Mouse (Mus musculus): ENCODE measurements at regions not wholly inside any gene's neighbourhood (a gene's known extent, or its start where the extent isn't known, plus 50 kb on each side); places are given as distances from the start of the nearest gene placed in this dataset.

DNA sequence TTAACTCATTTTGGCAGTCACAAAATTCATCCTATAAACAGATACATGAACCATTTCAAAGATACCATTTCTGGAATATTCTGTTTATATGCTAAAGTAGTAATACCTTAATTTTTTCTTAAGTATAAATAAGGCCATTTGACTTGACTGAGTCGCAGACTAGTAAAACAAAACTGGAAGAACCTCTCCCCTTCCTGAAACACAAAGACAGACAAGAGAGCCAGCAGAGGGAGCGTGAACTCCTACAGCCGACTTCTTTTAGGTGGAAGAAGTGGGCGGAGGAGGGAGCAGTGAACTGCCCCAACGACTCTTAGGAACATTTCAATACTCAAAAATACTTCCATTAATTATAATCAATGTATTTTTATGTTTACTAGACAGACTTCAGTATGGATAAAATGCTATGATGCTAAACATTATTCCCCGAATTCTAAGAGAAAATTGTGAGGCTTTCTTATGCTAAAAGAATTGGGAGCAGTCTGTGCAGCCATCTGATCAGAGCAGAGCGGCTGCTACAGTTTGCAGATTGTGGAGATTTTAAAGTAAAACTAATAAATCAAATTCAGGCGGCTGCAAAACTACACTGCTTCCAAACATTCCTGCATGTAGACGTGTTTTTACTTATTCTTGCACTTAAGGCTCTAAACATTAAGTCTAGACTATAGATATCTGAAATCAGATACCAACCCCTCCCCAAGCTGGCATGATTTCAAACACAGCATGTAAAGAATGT lies 211.2 kb upstream of the Klf14 start:
- DNase-seq (ENCODE audit: low read depth in 3 of 3, low spot score in 3 of 3), result no peak
- no peak overlapping the region for H3K27ac ChIP-seq
- 56% methylated on average over 9 of the region's 9 CpGs for WGBS (ENCODE audit: insufficient replicate concordance)
- no peak for ATAC-seq (ENCODE audit: insufficient read depth)
- TF ChIP-seq CTCF (IDR thresholded peaks at IDR 0.05; ENCODE audit: low read depth) (no peak), EP300 (IDR thresholded peaks at IDR 0.05; ENCODE audit: low read depth) (no peak)
- no peak overlapping the region for H3K4me3 ChIP-seq (ENCODE audit: insufficient read depth in 1 of 2, low read depth in 2 of 2, low read length in 2 of 2)
- no peak overlapping the region for H3K9ac ChIP-seq (replicated peaks)
- H3K4me1 ChIP-seq (replicated peaks; ENCODE audit: control insufficient read depth in 2 of 2, insufficient read depth in 2 of 2, low read length in 1 of 2), result peaks cover 5 to 12% of the 10 kb centered on the region in 2 experiments; a peak in 3 of 4 replicates
- no peaks in the 10 kb centered on the region for H3K27me3 ChIP-seq (ENCODE audit: control insufficient read depth, insufficient read depth, low read length)
- no peaks in the 10 kb centered on the region for H3K36me3 ChIP-seq (replicated peaks; ENCODE audit: control insufficient read depth, insufficient read depth, low read depth)
- no peaks in the 10 kb centered on the region for H3K9me3 ChIP-seq (ENCODE audit: control insufficient read depth, low read length)
- no peak overlapping the region for H3K4me2 ChIP-seq (ENCODE audit: low read depth)

DNA sequence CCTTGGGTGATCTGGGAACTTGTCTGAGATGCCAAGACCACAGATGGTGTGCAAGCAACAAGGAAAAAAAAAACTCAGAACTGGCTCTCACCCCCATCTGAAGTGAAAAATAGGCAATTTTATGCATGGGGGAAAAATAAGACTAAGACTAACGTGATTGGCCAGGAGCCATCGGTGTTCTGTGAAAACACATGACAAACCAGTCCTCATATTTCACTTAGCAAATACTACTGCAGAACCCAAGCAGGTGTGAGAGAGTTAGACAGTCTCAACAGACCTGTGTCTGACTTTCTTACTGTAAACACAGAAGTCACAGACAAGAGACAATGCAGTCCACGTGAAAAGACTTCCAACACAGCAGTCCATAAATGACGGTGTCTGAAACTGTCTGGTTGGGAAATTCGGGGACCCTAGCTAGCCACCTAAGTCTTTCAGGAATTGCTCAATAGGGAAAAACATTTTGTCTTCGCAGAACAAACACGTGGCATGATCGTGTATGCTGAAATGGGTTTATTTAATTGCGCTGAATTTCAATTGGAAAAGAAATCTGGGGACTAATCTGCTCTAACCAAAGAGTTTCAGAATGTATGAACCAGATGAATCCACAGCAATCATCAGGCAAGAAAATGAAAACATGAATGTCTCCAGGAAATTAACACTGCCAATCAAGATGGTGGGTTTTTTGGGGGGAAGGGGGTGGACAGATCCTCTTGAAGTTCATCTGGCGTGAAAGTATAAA lies 213.1 kb upstream of the Klf14 start:
- Histone ChIP-seq H3K4me2 (ENCODE audit: low read depth) (no peak overlapping the region), H3K36me3 (replicated peaks; ENCODE audit: control insufficient read depth, insufficient read depth, low read depth) (no peaks in the 10 kb centered on the region), H3K4me3 (ENCODE audit: insufficient read depth in 1 of 2, low read depth in 2 of 2, low read length in 2 of 2) (no peak overlapping the region), H3K9me3 (ENCODE audit: control insufficient read depth, low read length) (no peaks in the 10 kb centered on the region), H3K27ac (no peak overlapping the region), H3K4me1 (replicated peaks; ENCODE audit: control insufficient read depth in 2 of 2, insufficient read depth in 2 of 2, low read length in 1 of 2) (peaks cover 5 to 12% of the 10 kb centered on the region in 2 experiments; a peak in 3 of 4 replicates), H3K9ac (replicated peaks) (no peak overlapping the region), H3K27me3 (ENCODE audit: control insufficient read depth, insufficient read depth, low read length) (no peaks in the 10 kb centered on the region)
- ATAC-seq (ENCODE audit: insufficient read depth) (no peak), DNase-seq (ENCODE audit: low read depth in 3 of 3, low spot score in 3 of 3) (no peak)
- TF ChIP-seq CTCF (IDR thresholded peaks at IDR 0.05; ENCODE audit: low read depth) (no peak), EP300 (IDR thresholded peaks at IDR 0.05; ENCODE audit: low read depth) (no peak)
- 73% methylated on average over 10 of the region's 10 CpGs for WGBS (ENCODE audit: insufficient replicate concordance)

DNA sequence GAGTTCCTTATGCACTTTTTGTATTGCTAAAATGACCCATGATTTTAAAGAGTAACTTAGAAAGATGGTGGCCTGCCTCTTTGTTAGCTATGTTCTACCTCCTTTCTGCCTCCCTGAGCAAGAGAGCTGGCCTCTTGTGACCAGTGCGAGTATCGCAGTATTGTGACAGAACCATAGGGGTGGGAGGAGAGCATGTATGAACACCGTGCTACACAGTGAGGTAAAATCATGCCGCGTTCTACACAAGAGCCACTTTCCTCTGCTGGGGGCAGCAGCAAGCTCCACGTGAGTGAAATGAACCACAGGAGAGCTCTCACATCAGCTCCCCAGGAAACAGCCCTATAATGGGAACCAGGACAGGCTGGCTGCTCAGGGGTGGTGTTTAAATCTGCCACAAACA lies 216.9 kb upstream of the Klf14 start:
- H3K9me3 ChIP-seq (ENCODE audit: control insufficient read depth, low read length), result no peaks in the 10 kb centered on the region
- no peak overlapping the region for H3K27ac ChIP-seq
- H3K9ac ChIP-seq (replicated peaks), result no peak overlapping the region
- DNase-seq (ENCODE audit: low read depth in 3 of 3, low spot score in 3 of 3) (no peak), ATAC-seq (ENCODE audit: insufficient read depth) (no peak)
- 50% methylated on average over 6 of the region's 6 CpGs for WGBS (ENCODE audit: insufficient replicate concordance)
- H3K4me3 ChIP-seq (ENCODE audit: insufficient read depth in 1 of 2, low read depth in 2 of 2, low read length in 2 of 2), result no peak overlapping the region
- no peaks in the 10 kb centered on the region for H3K36me3 ChIP-seq (replicated peaks; ENCODE audit: control insufficient read depth, insufficient read depth, low read depth)
- no peaks in the 10 kb centered on the region for H3K27me3 ChIP-seq (ENCODE audit: control insufficient read depth, insufficient read depth, low read length)
- H3K4me1 ChIP-seq (replicated peaks; ENCODE audit: control insufficient read depth in 2 of 2, insufficient read depth in 2 of 2, low read length in 1 of 2), result no peaks in the 10 kb centered on the region
- no peak for TF ChIP-seq EP300 (IDR thresholded peaks at IDR 0.05; ENCODE audit: low read depth)
- no peak for TF ChIP-seq CTCF (IDR thresholded peaks at IDR 0.05; ENCODE audit: low read depth)
- no peak overlapping the region for H3K4me2 ChIP-seq (ENCODE audit: low read depth)

DNA sequence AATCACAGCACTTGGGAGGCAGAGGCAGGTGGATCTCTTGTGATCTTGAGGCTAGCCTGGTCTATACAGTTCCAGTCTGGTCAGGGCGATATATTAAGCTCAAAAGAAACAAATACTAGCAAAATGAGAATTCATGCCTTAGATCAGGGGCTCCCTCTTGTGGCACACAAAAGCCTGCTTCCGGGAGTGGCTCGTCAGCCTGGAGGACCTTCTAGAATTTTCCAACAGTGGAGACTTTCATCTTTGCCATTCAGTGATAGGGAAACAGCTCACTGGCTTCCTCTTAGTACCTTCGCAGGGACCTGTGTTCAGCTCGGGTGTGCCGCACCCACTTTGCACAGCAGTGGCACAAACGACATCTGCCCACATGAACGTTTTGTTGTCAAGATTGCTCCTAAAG lies 217.5 kb upstream of the Klf14 start:
- WGBS (ENCODE audit: insufficient replicate concordance), result 47% methylated on average over 8 of the region's 8 CpGs
- peak; percentile 70 for TF ChIP-seq CTCF (IDR thresholded peaks at IDR 0.05; ENCODE audit: low read depth)
- no peak for TF ChIP-seq EP300 (IDR thresholded peaks at IDR 0.05; ENCODE audit: low read depth)
- Histone ChIP-seq H3K27ac (no peak overlapping the region), H3K4me2 (ENCODE audit: low read depth) (no peak overlapping the region), H3K9me3 (ENCODE audit: control insufficient read depth, low read length) (no peaks in the 10 kb centered on the region), H3K4me1 (replicated peaks; ENCODE audit: control insufficient read depth in 2 of 2, insufficient read depth in 2 of 2, low read length in 1 of 2) (no peaks in the 10 kb centered on the region), H3K27me3 (ENCODE audit: control insufficient read depth, insufficient read depth, low read length) (no peaks in the 10 kb centered on the region), H3K9ac (replicated peaks) (no peak overlapping the region), H3K4me3 (ENCODE audit: insufficient read depth in 1 of 2, low read depth in 2 of 2, low read length in 2 of 2) (no peak overlapping the region), H3K36me3 (replicated peaks; ENCODE audit: control insufficient read depth, insufficient read depth, low read depth) (no peaks in the 10 kb centered on the region)
- DNase-seq (ENCODE audit: low read depth in 3 of 3, low spot score in 3 of 3), result peak in 2 of 3 experiments; percentile 9 to 26
- ATAC-seq (ENCODE audit: insufficient read depth), result no peak

DNA sequence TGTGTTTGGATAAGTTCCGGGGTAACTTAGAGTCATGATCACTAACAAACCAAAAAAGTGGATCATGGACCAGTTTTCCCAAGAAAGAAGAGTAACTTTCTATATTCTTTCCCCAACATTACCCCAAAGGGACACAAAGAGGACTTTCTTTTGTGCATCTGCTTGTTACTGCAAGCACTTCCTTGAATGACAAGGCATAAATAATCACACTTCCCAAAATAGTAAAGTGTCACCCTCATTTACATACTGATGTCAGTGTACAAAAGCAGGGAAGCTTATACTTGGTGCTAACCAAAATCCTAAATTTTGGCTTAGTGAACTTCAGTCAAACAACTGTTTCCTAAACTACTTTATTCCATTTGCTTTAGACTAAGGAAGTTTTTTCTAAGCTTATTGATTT lies 218.0 kb upstream of the Klf14 start:
- ATAC-seq (ENCODE audit: insufficient read depth), result no peak
- Histone ChIP-seq H3K4me2 (ENCODE audit: low read depth) (no peak overlapping the region), H3K27me3 (ENCODE audit: control insufficient read depth, insufficient read depth, low read length) (no peaks in the 10 kb centered on the region), H3K9ac (replicated peaks) (no peak overlapping the region), H3K36me3 (replicated peaks; ENCODE audit: control insufficient read depth, insufficient read depth, low read depth) (no peaks in the 10 kb centered on the region), H3K4me3 (ENCODE audit: insufficient read depth in 1 of 2, low read depth in 2 of 2, low read length in 2 of 2) (no peak overlapping the region), H3K4me1 (replicated peaks; ENCODE audit: control insufficient read depth in 2 of 2, insufficient read depth in 2 of 2, low read length in 1 of 2) (no peaks in the 10 kb centered on the region), H3K9me3 (ENCODE audit: control insufficient read depth, low read length) (no peaks in the 10 kb centered on the region), H3K27ac (no peak overlapping the region)
- TF ChIP-seq CTCF (IDR thresholded peaks at IDR 0.05; ENCODE audit: low read depth) (no peak), EP300 (IDR thresholded peaks at IDR 0.05; ENCODE audit: low read depth) (no peak)
- no peak for DNase-seq (ENCODE audit: low read depth in 3 of 3, low spot score in 3 of 3)
- WGBS (ENCODE audit: insufficient replicate concordance), result 58% methylated on average over 1 of the region's 1 CpGs

Data from liver, embryonic 14.5 days (tissue).